Mouse (Mus musculus): ENCODE results near the gene Itga6. TPM values are rescaled to one million over a fixed set of nuclear protein-coding genes. Genes with fewer than 3 reads are reported as not detected.

The Itga6 gene
- 51.6 and 55.4 TPM in 2 replicates for polyA plus RNA-seq (2015; fragmentation: Nextera tagmentation; extraction: Ambion mirVana)

DNA sequence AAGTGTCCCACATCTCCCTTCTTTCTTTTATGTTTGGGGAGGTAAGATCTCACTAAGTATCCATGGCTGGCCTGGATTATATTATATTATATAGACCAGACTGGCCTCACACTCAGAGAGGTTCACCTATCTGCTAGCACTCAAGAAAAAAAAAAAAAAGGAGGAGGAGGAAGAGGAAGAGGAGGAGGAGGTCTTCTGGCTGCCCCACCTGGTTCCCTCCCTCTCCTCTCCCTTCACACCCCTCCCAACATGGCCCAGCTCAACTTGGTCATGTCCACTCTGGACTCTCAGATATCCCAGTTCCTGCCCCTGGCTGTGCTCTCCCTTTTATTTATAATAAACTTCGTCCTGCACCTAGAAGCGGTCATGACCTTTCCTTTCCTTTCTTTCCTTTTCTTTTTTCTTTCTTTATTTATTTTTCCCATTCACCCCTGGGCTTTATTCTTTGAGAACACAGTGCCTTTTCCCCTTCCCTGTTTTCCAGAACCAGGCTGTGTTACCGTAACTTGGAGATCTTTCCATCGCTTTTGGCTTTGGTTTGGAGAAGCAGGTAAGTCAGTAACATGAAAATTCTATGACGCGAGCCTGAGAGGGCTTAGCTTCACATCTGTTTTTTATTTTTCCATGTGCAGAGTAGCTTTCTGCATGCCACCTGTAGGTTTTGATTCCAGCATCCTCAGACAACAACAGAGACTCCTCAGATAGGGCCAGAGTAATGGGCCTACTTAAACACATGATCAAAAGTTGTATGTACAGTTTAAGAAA, at the start of gene Itga6:
Gene Itga6 (plus strand): TSS at position 7 of the 765 bp plus-strand sequence.
- no peak within 1 kb of the TSS for H3K4me3 ChIP-seq (replicated peaks)
- no peaks in the 10 kb centered on the region for H3K9me3 ChIP-seq (replicated peaks)
- WGBS = 42% methylated on average over 6 of the region's 6 CpGs
- H3K9ac ChIP-seq = no peak within 1 kb of the TSS
- H3K27ac ChIP-seq (replicated peaks) = no peak within 1 kb of the TSS
- no peak within 1 kb of the TSS for H3K4me2 ChIP-seq (replicated peaks)
- no peak for ATAC-seq (ENCODE audit: insufficient number of reproducible peaks, low FRiP score, low TSS enrichment, low read depth)
- peaks cover 3% of the 10 kb centered on the region; the same call in 1 of the 2 replicates for H3K4me1 ChIP-seq
- H3K36me3 ChIP-seq = no peaks in the 10 kb centered on the region
- no peaks in the 10 kb centered on the region for H3K27me3 ChIP-seq

- H3K4me1 ChIP-seq = peaks cover 5% of the 10 kb centered on the region; the same call in 1 of the 2 replicates
- H3K36me3 ChIP-seq = no peaks in the 10 kb centered on the region
- H3K9ac ChIP-seq = no peak overlapping the region
- no peak for ATAC-seq (ENCODE audit: insufficient number of reproducible peaks, low FRiP score, low TSS enrichment, low read depth)
- H3K9me3 ChIP-seq (replicated peaks) = no peaks in the 10 kb centered on the region
- no peaks in the 10 kb centered on the region for H3K27me3 ChIP-seq
- H3K4me2 ChIP-seq (replicated peaks) = no peak overlapping the region
- WGBS = 95% methylated on average over 1 of the region's 1 CpGs
- no peak overlapping the region for H3K4me3 ChIP-seq (replicated peaks)
- no peak overlapping the region for H3K27ac ChIP-seq (replicated peaks)
These were observed 48.6 kb upstream of the Itga6 start for GRCm38 (mm10) chr2:71696776-71697175.

DNA sequence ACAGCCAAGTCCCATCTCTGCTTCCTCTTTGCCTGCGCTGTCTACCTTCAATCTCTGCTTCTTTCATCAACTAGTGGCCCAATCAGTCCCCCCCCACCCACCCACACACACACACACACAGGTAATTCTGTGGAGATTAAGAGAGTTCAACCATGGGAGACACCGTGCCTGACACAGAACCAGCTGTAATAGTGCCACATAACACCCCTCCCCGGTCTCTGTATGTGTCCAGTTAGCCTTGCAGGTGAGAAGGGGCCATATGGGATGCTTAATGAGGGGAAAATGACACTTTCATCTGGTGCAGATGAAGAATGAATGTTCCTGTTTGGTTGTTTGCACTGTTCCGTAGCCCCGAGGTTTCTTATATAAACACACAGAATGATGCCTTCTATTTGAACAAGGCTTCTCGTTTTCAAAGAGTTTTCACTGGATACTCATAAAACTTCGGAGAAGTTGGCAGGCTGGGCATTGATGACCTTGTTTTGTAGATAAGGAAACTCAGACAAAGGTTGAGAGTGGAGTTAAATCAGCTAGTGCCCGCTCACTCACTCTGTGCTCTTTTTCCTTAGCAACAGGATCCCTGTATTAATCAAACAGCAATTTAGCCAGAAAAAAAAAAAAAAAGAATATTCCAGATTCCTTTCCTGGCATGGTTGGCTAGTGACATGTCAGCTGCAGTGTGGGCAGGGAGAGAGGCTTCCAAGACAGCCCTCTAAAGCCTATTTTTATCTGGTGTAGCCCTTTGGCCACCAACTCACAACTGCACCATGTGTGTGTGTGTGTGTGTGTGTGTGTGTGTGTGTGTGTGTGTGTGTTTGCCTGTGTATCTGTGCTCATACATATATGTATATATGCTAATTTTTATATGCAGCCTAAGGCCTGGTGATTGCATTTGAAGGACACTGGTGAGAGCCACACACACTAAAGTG, 47.7 kb upstream of the Itga6 start:
- Histone ChIP-seq H3K27ac (replicated peaks) (no peak overlapping the region), H3K9me3 (replicated peaks) (no peaks in the 10 kb centered on the region), H3K4me1 (peaks cover 11% of the 10 kb centered on the region; the same call in 1 of the 2 replicates), H3K4me3 (replicated peaks) (no peak overlapping the region), H3K27me3 (no peaks in the 10 kb centered on the region), H3K4me2 (replicated peaks) (no peak overlapping the region), H3K36me3 (no peaks in the 10 kb centered on the region), H3K9ac (no peak overlapping the region)
- ATAC-seq (ENCODE audit: insufficient number of reproducible peaks, low FRiP score, low TSS enrichment, low read depth) = no peak
- WGBS = 60% methylated on average over 8 of the region's 8 CpGs

DNA sequence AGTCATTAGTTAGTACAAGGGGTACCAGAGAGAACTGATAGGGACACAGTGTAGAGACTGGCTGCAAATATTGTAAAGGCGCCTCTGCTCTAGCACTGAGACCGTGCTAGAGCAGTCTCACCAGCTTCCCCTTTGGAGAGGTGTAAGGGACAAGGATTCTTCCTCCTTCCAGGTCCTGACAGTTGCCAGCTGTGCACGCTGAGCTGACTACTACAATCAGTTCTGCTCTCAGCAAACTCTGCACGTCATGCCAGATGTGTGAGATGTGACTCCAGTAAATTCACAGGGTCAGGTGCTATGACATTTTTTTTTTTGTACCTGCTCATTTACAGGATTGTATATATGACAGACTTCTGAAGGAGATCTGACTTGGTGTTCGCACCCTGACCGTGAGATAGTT, 47.0 kb upstream of the Itga6 start:
- H3K4me2 ChIP-seq (replicated peaks) = no peak overlapping the region
- ATAC-seq (ENCODE audit: insufficient number of reproducible peaks, low FRiP score, low TSS enrichment, low read depth) = no peak
- H3K27ac ChIP-seq (replicated peaks) = no peak overlapping the region
- H3K9ac ChIP-seq = no peak overlapping the region
- no peak overlapping the region for H3K4me3 ChIP-seq (replicated peaks)
- peaks cover 11% of the 10 kb centered on the region; the same call in 1 of the 2 replicates for H3K4me1 ChIP-seq
- H3K27me3 ChIP-seq = no peaks in the 10 kb centered on the region
- H3K9me3 ChIP-seq (replicated peaks) = no peaks in the 10 kb centered on the region
- 81% methylated on average over 6 of the region's 6 CpGs for WGBS
- H3K36me3 ChIP-seq = no peaks in the 10 kb centered on the region

GRCm38 (mm10) chr2:71698942-71699341, 46.5 kb upstream of the Itga6 start:
- ATAC-seq (ENCODE audit: insufficient number of reproducible peaks, low FRiP score, low TSS enrichment, low read depth) = peak; percentile 51; the same call in 1 of the 2 replicates
- WGBS = 48% methylated on average over 7 of the region's 7 CpGs
- H3K9me3 ChIP-seq (replicated peaks) = no peaks in the 10 kb centered on the region
- no peak overlapping the region for H3K4me3 ChIP-seq (replicated peaks)
- H3K4me2 ChIP-seq (replicated peaks) = no peak overlapping the region
- H3K9ac ChIP-seq = no peak overlapping the region
- no peaks in the 10 kb centered on the region for H3K36me3 ChIP-seq
- H3K27me3 ChIP-seq = no peaks in the 10 kb centered on the region
- H3K27ac ChIP-seq (replicated peaks) = no peak overlapping the region
- peaks cover 11% of the 10 kb centered on the region; the same call in 1 of the 2 replicates for H3K4me1 ChIP-seq

- no peak for ATAC-seq (ENCODE audit: insufficient number of reproducible peaks, low FRiP score, low TSS enrichment, low read depth)
- no peak overlapping the region for H3K9ac ChIP-seq
- no peaks in the 10 kb centered on the region for H3K9me3 ChIP-seq (replicated peaks)
- no peaks in the 10 kb centered on the region for H3K27me3 ChIP-seq
- no peak overlapping the region for H3K27ac ChIP-seq (replicated peaks)
- H3K4me2 ChIP-seq (replicated peaks) = no peak overlapping the region
- peaks cover 11% of the 10 kb centered on the region; the same call in 1 of the 2 replicates for H3K4me1 ChIP-seq
- no peak overlapping the region for H3K4me3 ChIP-seq (replicated peaks)
- no peaks in the 10 kb centered on the region for H3K36me3 ChIP-seq
- WGBS = 95% methylated on average over 3 of the region's 3 CpGs
These were observed 44.1 kb upstream of the Itga6 start for GRCm38 (mm10) chr2:71701341-71701740.

DNA sequence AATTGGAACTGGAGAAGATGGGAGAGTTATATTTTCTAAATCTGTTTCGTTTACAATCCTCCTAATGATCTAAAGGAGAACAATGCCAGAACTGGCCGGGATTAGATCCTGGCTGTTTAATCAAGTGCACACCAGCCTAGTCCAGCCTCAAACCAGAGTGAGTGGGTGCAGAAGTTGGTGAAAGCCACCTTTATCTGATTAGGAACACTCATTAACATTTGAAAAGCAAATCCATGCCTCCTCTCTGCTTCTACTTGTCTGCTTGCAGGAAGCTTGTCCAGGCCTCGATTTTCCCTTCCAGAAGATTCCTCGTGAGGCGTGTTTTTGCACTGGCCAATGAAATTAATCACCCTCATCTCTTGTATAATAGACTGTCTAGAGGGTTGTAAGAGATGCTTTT, 41.1 kb upstream of the Itga6 start:
- 51% methylated on average over 5 of the region's 5 CpGs for WGBS
- no peak overlapping the region for H3K4me2 ChIP-seq (replicated peaks)
- H3K4me3 ChIP-seq (replicated peaks) = no peak overlapping the region
- ATAC-seq (ENCODE audit: insufficient number of reproducible peaks, low FRiP score, low TSS enrichment, low read depth) = no peak
- H3K36me3 ChIP-seq = no peaks in the 10 kb centered on the region
- H3K27me3 ChIP-seq = no peaks in the 10 kb centered on the region
- no peak overlapping the region for H3K9ac ChIP-seq
- no peak overlapping the region for H3K27ac ChIP-seq (replicated peaks)
- no peaks in the 10 kb centered on the region for H3K9me3 ChIP-seq (replicated peaks)
- peaks cover 9% of the 10 kb centered on the region; the same call in 1 of the 2 replicates for H3K4me1 ChIP-seq

DNA sequence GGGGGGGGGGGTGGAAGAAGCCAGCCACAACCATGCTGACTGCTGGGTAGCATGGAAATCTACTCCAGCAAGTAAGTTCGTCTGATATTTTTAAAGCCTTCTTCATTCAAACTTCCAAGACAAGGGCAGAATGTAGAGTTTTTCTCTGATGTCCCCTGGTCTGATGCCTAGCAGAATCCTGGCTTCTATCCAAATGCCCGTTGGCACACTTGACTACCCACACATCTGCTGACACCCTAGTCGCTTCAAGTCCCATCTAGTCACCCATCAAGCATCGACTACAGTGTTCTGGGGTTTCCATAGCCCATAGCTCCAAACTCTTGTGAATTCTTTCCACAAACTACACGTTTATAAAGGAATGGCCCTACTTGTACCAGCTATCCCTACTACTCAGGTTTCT, 36.5 kb upstream of the Itga6 start:
- Histone ChIP-seq H3K27ac (replicated peaks) (no peak overlapping the region), H3K36me3 (no peaks in the 10 kb centered on the region), H3K9me3 (replicated peaks) (no peaks in the 10 kb centered on the region), H3K9ac (no peak overlapping the region), H3K4me1 (peaks cover 4% of the 10 kb centered on the region; the same call in 1 of the 2 replicates), H3K4me3 (replicated peaks) (no peak overlapping the region), H3K4me2 (replicated peaks) (no peak overlapping the region), H3K27me3 (no peaks in the 10 kb centered on the region)
- ATAC-seq (ENCODE audit: insufficient number of reproducible peaks, low FRiP score, low TSS enrichment, low read depth) = no peak
- WGBS = 60% methylated on average over 5 of the region's 5 CpGs

DNA sequence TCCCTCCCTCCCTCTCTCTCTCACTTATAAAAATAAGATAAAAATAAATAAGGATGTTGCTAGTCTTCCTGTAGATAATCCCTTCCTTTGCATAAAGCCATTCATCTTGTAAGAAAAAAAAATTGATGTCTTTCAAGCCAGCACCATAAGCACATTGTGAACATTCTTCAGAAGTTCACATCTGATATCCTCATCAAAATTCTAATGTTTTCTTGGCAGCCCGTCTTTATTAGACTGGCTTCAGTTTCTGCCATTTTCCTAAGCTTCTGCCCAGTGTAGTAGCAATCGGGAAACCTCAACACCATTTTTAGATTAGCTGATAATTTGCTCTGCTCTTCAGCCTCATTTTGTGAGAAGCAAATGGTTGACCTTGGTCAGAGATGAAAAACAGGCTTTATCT, 33.8 kb upstream of the Itga6 start:
- 52% methylated on average over 2 of the region's 2 CpGs for WGBS
- no peak overlapping the region for H3K27ac ChIP-seq (replicated peaks)

DNA sequence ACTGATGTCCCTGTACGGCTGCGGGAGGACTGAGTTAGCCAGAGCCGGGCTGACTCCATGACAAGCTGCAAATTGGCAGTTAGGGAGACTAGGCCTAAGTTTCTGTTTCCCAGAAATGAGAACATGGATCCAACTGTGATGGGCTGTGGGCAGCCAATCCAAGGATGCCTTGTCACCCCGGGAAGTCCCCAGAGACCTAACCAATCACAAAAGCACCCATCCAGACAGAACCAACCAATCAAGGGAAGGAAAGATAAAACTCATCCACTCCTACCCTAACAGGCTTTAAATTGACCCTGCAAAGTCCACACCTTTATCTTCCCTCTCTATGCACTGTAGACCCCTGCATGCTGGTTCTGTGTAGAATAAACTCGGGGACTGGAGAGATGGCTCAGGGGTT, 31.0 kb upstream of the Itga6 start:
- Histone ChIP-seq H3K4me3 (replicated peaks) (no peak overlapping the region), H3K27ac (replicated peaks) (no peak overlapping the region), H3K9me3 (replicated peaks) (no peaks in the 10 kb centered on the region), H3K36me3 (no peaks in the 10 kb centered on the region), H3K9ac (no peak overlapping the region), H3K4me1 (0 out of 2 replicates have a peak, but pooled peaks cover 3% of the 10 kb centered on the region), H3K4me2 (replicated peaks) (no peak overlapping the region), H3K27me3 (no peaks in the 10 kb centered on the region)
- 90% methylated on average over 5 of the region's 5 CpGs for WGBS
- ATAC-seq (ENCODE audit: insufficient number of reproducible peaks, low FRiP score, low TSS enrichment, low read depth) = no peak

More for the DNA sequence above, 33.8 kb upstream of the Itga6 start:
- Histone ChIP-seq H3K27me3 (no peaks in the 10 kb centered on the region), H3K4me2 (replicated peaks) (no peak overlapping the region), H3K9me3 (replicated peaks) (no peaks in the 10 kb centered on the region), H3K4me1 (peaks cover 4% of the 10 kb centered on the region; the same call in 1 of the 2 replicates), H3K4me3 (replicated peaks) (no peak overlapping the region), H3K9ac (no peak overlapping the region), H3K36me3 (no peaks in the 10 kb centered on the region)
- ATAC-seq (ENCODE audit: insufficient number of reproducible peaks, low FRiP score, low TSS enrichment, low read depth) = no peak

DNA sequence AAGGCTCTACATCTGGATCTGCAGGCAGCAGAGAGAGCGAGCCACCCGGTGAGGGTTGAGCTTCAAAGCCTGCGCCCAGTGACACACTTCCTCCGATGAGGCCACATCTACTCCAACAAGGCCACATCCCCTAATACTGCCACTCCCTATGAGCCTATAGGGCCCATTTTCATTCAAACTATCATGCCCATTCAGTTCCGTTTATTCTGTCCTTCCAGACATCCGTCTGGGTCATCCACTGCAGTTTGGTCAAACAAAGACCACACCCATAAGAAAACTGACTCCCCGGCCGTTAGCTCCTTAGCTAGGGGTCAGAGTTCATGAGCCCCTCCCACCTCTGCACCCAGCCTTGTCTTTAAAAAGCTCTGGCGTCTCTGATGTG, 26.4 kb upstream of the Itga6 start:
- no peak overlapping the region for H3K9ac ChIP-seq
- no peaks in the 10 kb centered on the region for H3K36me3 ChIP-seq
- H3K4me3 ChIP-seq (replicated peaks) = no peak overlapping the region
- 57% methylated on average over 9 of the region's 9 CpGs for WGBS
- no peaks in the 10 kb centered on the region for H3K9me3 ChIP-seq (replicated peaks)
- no peak overlapping the region for H3K4me2 ChIP-seq (replicated peaks)
- ATAC-seq (ENCODE audit: insufficient number of reproducible peaks, low FRiP score, low TSS enrichment, low read depth) = no peak
- no peak overlapping the region for H3K27ac ChIP-seq (replicated peaks)
- H3K27me3 ChIP-seq = no peaks in the 10 kb centered on the region
- H3K4me1 ChIP-seq = 0 out of 2 replicates have a peak, but pooled peaks cover 3% of the 10 kb centered on the region
